9 mouse cellular contexts compared by ENCODE assay signal in the genomic region with DNA sequence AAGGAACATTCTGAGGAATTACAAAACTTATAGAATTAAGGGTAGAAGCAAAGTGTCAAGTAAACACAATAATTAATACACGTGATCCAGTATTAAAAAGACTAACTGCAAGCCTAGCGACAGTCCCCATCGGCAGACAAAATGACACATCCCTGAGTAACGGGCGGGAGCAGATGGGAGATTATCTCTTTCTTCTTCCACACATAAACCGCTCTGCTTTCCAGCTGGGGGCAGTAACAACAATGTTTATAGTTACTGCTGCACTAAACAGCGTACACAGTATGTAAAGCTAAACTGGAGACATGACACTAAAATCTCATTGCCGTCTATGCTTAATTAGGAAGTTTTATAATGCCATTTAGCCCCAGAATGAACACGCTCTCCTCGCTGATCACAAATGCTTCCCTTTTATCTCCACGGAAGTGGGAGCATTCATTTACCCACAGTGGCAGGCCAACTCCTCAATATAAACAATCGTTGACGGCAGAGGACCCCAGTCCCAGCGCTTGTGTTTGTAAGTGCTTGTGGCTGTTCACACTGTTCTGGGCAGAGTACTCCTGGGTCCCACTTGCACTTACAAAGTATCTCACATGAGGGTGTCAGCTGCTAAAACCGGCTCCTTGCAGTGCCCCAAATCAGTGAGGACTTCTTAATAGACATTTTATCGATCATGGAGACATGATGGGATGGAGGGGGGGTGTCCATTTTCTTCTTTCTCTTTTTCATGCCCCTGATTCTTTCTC. TPM values are rescaled to one million over a fixed set of nuclear protein-coding genes. Genes with fewer than 3 reads are reported as not detected.
A peak's percentile ranks its signal among the peaks of the same experiment; 100 is the strongest.
DNase-seq lines count a peak whose midpoint lies in the region; ATAC-seq lines count a peak whose summit lies in the region.
"Had no signal": no experiment of that assay in that cellular context is flagged by ENCODE, and none has a peak within 500 bp of the region (broad histone marks: within the 10 kb centered on the region; RNA-seq: fewer than 3 reads in every experiment).

No protein-coding gene starts in this region.

- 43% methylated on average over 16 of the region's 16 CpGs for WGBS in liver, embryonic 11.5 days
- WGBS in liver, embryonic 12.5 days (ENCODE audit: insufficient replicate concordance), result 44% methylated on average over 16 of the region's 16 CpGs
- WGBS in forebrain, embryonic 16.5 days, result 20% methylated on average over 16 of the region's 16 CpGs
- WGBS in limb, embryonic 11.5 days, result 24% methylated on average over 16 of the region's 16 CpGs

- H3K27me3 ChIP-seq in liver, embryonic 11.5 days (replicated peaks; ENCODE audit: control insufficient read depth, insufficient read depth, low read length), result no peaks in the 10 kb centered on the region
- no peaks in the 10 kb centered on the region for H3K27me3 ChIP-seq in liver, embryonic 12.5 days (replicated peaks)
- no peaks in the 10 kb centered on the region for H3K27me3 ChIP-seq in forebrain, embryonic 16.5 days (replicated peaks; ENCODE audit: control insufficient read depth, insufficient read depth, low read length)
- no peaks in the 10 kb centered on the region for H3K27me3 ChIP-seq in limb, embryonic 11.5 days (ENCODE audit: control insufficient read depth, insufficient read depth, low read length)
- H3K27me3 ChIP-seq: liver, embryonic 15.5 days had no signal

- H3K4me2 ChIP-seq in liver, embryonic 11.5 days, result no peak overlapping the region
- no peak overlapping the region; the same call in 1 of the 2 replicates for H3K4me2 ChIP-seq in liver, embryonic 12.5 days
- no peak overlapping the region for H3K4me2 ChIP-seq in forebrain, embryonic 16.5 days (ENCODE audit: low read length)
- no peak overlapping the region for H3K4me2 ChIP-seq in limb, embryonic 11.5 days (ENCODE audit: low read depth, severe bottlenecking)
- H3K4me2 ChIP-seq: liver, embryonic 15.5 days had no signal

- H3K36me3 ChIP-seq in liver, embryonic 11.5 days (ENCODE audit: control insufficient read depth, insufficient read depth, low read length), result no peaks in the 10 kb centered on the region
- no peaks in the 10 kb centered on the region for H3K36me3 ChIP-seq in liver, embryonic 12.5 days
- no peaks in the 10 kb centered on the region for H3K36me3 ChIP-seq in forebrain, embryonic 16.5 days (ENCODE audit: control insufficient read depth, insufficient read depth)
- no peaks in the 10 kb centered on the region for H3K36me3 ChIP-seq in limb, embryonic 11.5 days (ENCODE audit: control insufficient read depth, insufficient read depth, low read length)
- H3K36me3 ChIP-seq: liver, embryonic 15.5 days had no signal

- H3K9me3 ChIP-seq in liver, embryonic 11.5 days (ENCODE audit: control insufficient read depth, low read length), result no peaks in the 10 kb centered on the region
- no peaks in the 10 kb centered on the region for H3K9me3 ChIP-seq in liver, embryonic 12.5 days (replicated peaks)
- no peaks in the 10 kb centered on the region for H3K9me3 ChIP-seq in forebrain, embryonic 16.5 days (ENCODE audit: control insufficient read depth, low read length)
- no peaks in the 10 kb centered on the region for H3K9me3 ChIP-seq in limb, embryonic 11.5 days (ENCODE audit: control insufficient read depth, low read length)
- H3K9me3 ChIP-seq: liver, embryonic 15.5 days had no signal

- H3K4me3 ChIP-seq in liver, embryonic 11.5 days (ENCODE audit: low read depth, low read length), result no peak overlapping the region
- no peak overlapping the region for H3K4me3 ChIP-seq in liver, embryonic 12.5 days
- H3K4me3 ChIP-seq in forebrain, embryonic 16.5 days (replicated peaks; ENCODE audit: low read length), result no peak overlapping the region
- no peak overlapping the region for H3K4me3 ChIP-seq in limb, embryonic 11.5 days (ENCODE audit: low read depth, low read length)
- H3K4me3 ChIP-seq: liver, embryonic 15.5 days had no signal

- no peak overlapping the region for H3K9ac ChIP-seq in liver, embryonic 11.5 days (ENCODE audit: low read depth, low read length)
- no peak overlapping the region for H3K9ac ChIP-seq in liver, embryonic 12.5 days
- no peak overlapping the region; the same call in 1 of the 2 replicates for H3K9ac ChIP-seq in forebrain, embryonic 16.5 days (replicated peaks; ENCODE audit: low read depth, low read length)
- H3K9ac ChIP-seq in limb, embryonic 11.5 days (ENCODE audit: low read length), result no peak overlapping the region
- H3K9ac ChIP-seq: liver, embryonic 15.5 days had no signal

- H3K27ac ChIP-seq in liver, embryonic 11.5 days (ENCODE audit: low read depth, low read length), result no peak overlapping the region
- no peak overlapping the region for H3K27ac ChIP-seq in liver, embryonic 12.5 days
- no peak overlapping the region for H3K27ac ChIP-seq in forebrain, embryonic 16.5 days (ENCODE audit: low read length)
- H3K27ac ChIP-seq in limb, embryonic 11.5 days (replicated peaks; ENCODE audit: low read depth, low read length), result peak overlapping the region; percentile 72
- H3K27ac ChIP-seq: liver, embryonic 15.5 days had no signal

- peaks cover 3% of the 10 kb centered on the region; the same call in 1 of the 2 replicates for H3K4me1 ChIP-seq in liver, embryonic 11.5 days (replicated peaks; ENCODE audit: control insufficient read depth, insufficient read depth, low read length)
- 0 out of 2 replicates have a peak, but pooled peaks cover 3% of the 10 kb centered on the region for H3K4me1 ChIP-seq in liver, embryonic 12.5 days
- H3K4me1 ChIP-seq in forebrain, embryonic 16.5 days (replicated peaks; ENCODE audit: control insufficient read depth, insufficient read depth, low read length), result peaks cover 42% of the 10 kb centered on the region
- H3K4me1 ChIP-seq in limb, embryonic 11.5 days (ENCODE audit: control insufficient read depth, insufficient read depth, low read length), result peaks cover 46% of the 10 kb centered on the region
- H3K4me1 ChIP-seq: liver, embryonic 15.5 days had no signal

- no peak; the same call in 1 of the 2 replicates for ATAC-seq in liver, embryonic 11.5 days (replicated peaks; ENCODE audit: low FRiP score)
- ATAC-seq in liver, embryonic 12.5 days, result no peak
- ATAC-seq in forebrain, embryonic 16.5 days, result peak; percentile 26; the same call in 1 of the 2 replicates
- ATAC-seq in limb, embryonic 11.5 days (ENCODE audit: insufficient number of reproducible peaks, low FRiP score, low TSS enrichment, low read depth), result no peak

- peak; percentile 29 for DNase-seq in liver, embryonic 11.5 days (ENCODE audit: low spot score)
- peak; percentile 35 for DNase-seq in limb, embryonic 11.5 days (ENCODE audit: low spot score)
- DNase-seq in retina, postnatal 1 day, result peak; percentile 81
- DNase-seq in Muller cell, postnatal 12 days (ENCODE audit: inconsistent ontology term), result no peak
- DNase-seq in testis, postnatal 14 days (ENCODE audit: low spot score), result no peak
- DNase-seq: right cerebral cortex, postnatal 4 days had no signal

RNA-seq across cellular contexts. Expression of a gene that starts 51.9 kb away (rescaled TPM):
- polyA plus RNA-seq in liver, embryonic 11.5 days (2014; fragmentation: Nextera tagmentation; extraction: Ambion mirVana), result not detected in 2 replicates
- polyA plus RNA-seq in liver, embryonic 12.5 days (2016; fragmentation: Nextera tagmentation; extraction: Ambion mirVana), result not detected in 2 replicates
- polyA plus RNA-seq in forebrain, embryonic 16.5 days (2015; fragmentation: Nextera tagmentation; extraction: Ambion mirVana), result not detected in 2 replicates
- polyA plus RNA-seq in limb, embryonic 11.5 days (2014; fragmentation: Nextera tagmentation; extraction: Ambion mirVana), result not detected in 2 replicates
- polyA plus RNA-seq: liver, embryonic 15.5 days had no signal

Comparison
In these comparisons a context has a peak if more than half of its experiments do, and no peak if none do; other contexts are left out.
1. DNase-seq: peak in liver, embryonic 11.5 days (single experiment), limb, embryonic 11.5 days (single experiment) and retina, postnatal 1 day (single experiment); none in Muller cell, postnatal 12 days (single experiment) and testis, postnatal 14 days (single experiment).